Mouse (Mus musculus) T-helper 1 cell (primary cell): Measurements from ENCODE around the gene 1700001O22Rik.

ENCODE experiments used
- in situ Hi-C: fragments of 300-600 bp; cut with MboI, MseI; formaldehyde crosslinking; loops from one replicate; pipeline ENCODE4 v1.15.1; 2025; ENCODE audit warnings: high pct_unique_total_duplicates

The 1700001O22Rik gene

DNA sequence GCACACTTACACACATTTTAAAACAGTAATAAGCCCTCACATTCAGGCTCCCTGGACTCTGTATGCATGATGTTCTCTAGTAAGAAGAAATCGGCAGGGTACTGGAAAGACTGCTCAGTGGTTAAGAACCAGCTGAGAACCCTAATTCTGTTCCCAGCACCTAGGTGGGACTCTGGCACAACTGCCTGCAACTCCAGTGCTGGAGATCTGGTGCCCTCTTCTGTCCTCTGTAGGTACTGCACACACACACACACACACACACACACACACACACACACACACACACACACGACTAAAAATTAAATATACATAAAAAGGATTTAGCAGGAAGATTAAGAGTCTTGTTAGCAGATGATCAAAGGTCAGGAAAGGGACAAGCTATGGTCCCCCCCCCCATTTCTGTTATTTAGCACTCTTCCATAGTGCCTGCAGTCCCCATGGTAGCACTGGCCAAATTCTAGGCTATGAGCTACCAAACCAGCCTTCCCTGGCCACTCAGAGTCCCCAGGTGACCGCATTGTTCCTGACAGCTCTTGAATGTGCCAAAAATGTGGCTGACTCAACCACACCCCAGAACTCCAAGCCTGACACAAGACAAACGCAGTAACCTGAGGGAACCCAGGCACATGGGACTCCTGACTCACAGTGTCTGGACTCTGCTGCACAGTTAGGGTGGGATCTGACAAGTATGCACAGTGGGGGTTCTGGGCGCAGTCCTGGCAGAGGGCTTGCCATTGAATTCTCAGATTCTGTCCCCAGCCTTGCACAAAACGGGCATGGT is 47.3 kb downstream of the 1700001O22Rik start:
- in situ Hi-C loops: no loop called here

DNA sequence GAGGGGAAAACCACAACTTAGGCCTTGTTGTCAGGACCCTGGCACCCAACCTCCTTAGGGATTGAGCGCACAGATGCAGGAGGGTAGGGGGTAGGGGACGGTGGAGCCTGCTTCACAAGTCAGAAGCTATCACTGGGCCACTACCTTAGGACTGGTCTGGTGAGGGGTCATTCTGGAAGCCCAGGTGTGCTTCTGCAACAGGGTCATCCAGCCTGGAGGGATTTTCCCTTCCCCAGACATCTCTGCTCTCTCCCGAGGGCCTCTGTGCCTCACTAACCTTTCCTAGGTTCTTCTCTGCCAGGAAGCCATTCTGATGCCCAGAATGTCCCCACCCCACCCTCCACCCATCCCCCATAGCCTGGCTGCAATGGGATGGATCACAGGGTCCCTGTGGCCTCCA is 48.6 kb downstream of the 1700001O22Rik start:
- in situ Hi-C loops: no loop called here

- in situ Hi-C loops: no loop called here
Measured at GRCm38 (mm10) chr2:30753219-30753618, 50.2 kb downstream of the 1700001O22Rik start.

GRCm38 (mm10) chr2:30752471-30752870 is 51.0 kb downstream of the 1700001O22Rik start:
- in situ Hi-C loops: no loop called here

- in situ Hi-C loops: no loop called here
Measured at GRCm38 (mm10) chr2:30750025-30750424, 53.4 kb downstream of the 1700001O22Rik start.

DNA sequence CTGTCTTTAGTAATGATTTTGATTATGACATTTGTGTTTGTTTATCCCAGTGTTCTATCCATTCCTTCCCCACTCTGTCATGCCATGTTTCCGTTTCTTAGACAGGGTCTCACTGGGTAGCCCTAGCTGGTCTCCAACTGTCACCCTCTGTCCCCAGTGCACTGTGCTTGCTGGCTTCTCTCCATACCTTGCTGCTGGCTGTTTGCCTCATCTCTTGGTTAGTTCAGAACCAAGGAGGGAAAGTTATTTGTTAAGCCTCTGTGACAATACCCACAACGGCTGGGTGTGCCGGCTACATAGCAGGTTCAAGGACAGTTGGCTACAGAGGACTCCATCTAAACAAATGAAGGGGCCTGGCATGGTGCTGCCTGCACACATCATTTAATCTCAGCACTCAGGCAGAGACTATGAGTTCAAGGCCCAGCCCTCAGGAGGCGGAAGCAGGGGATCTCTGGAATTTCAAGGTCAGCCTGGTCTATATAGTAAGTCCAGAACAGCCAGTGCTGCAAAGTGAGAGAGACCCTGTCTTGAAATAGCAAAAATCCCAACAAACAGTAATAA is 55.8 kb downstream of the 1700001O22Rik start:
- in situ Hi-C loops: no loop called here
